Mouse (Mus musculus) liver, adult (tissue): ENCODE data around the gene Wdr4.
A peak's percentile ranks its signal among the peaks of the same experiment; 100 is the strongest.

Experiments used
- GATA4 ChIP-seq: IDR thresholded peaks from 2 replicates; pipeline ENCODE4 v1.6.1; 2014; ENCODE audit warnings: mild to moderate bottlenecking, low read length; ENCODE audit not compliant: insufficient replicate concordance

Gene Wdr4

DNA sequence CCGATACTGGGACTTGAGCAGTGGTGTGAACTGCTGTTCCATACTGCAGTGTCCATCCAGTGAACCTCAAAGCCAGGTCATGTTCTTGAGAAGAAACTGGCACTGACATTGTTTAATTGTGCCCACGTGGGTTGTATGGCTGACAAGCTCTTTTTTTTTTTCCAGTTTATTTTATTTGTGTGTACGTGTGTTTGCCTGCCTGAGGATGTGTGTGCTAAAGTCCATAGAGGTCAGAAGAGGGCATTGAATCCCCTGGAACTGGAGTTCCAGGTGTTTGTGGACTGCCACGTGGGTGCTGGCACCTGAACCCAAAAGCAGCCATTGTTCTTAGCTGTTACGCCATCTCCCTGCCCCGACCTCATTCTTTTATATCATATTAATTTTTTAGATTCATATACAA lies 45.4 kb downstream of the Wdr4 start:
- TF ChIP-seq GATA4 = no peak

DNA sequence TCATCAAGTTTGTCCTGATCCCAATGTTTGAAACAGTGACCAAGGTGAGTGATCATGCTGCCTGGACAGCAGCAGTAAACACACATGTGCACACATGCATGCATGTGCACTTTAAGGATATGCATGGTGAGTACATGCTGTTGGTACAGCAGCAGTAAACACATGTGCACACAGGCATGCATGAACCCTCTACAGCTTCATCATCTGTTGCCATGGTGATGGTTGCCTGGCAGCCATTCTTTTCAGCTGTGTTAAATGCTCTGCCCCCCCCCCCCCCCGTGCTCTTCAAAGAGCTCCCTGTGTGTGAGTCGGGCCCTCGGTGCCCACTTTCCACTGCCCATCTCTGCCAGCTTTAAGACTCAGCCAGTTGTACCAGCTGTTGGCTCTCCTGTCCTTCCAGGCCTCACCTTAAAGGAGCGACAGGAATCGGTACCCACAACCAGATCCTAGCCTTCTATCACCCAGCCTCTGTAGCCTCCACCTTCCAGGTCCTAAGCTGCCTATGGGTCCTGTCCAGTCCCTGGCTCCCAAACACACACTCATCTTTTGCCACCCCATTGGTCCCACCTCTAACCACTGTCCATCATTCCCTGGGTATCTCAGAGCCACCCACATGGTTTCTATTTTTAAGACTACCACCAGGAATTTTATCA lies 48.9 kb downstream of the Wdr4 start:
- TF ChIP-seq GATA4 = no peak

- TF ChIP-seq GATA4 = no peak
These were observed 51.3 kb downstream of the Wdr4 start for GRCm38 (mm10) chr17:31468496-31468895.

GRCm38 (mm10) chr17:31466854-31467253 lies 52.9 kb downstream of the Wdr4 start:
- no peak for TF ChIP-seq GATA4

DNA sequence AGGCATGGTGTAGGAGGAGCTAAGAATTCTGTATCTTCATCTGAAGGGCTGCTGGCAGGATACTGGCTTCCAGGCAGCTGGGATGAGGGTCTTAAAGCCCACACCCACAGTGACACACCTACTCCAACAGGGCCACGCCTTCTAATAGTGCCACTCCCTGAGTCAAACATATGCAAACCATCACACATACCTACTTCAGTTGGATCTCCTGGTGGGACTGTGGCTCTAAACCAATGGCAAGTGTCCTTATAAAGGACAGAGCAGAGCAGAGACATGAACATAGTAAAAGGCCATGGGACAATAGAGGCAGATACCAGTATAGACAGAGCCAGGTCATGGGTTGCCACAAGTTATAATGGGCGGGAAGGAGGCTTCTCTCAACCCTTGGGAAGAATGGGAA lies 57.3 kb downstream of the Wdr4 start:
- TF ChIP-seq GATA4 = no peak

- TF ChIP-seq GATA4 = no peak
These were observed 59.4 kb downstream of the Wdr4 start for GRCm38 (mm10) chr17:31460416-31460815.

DNA sequence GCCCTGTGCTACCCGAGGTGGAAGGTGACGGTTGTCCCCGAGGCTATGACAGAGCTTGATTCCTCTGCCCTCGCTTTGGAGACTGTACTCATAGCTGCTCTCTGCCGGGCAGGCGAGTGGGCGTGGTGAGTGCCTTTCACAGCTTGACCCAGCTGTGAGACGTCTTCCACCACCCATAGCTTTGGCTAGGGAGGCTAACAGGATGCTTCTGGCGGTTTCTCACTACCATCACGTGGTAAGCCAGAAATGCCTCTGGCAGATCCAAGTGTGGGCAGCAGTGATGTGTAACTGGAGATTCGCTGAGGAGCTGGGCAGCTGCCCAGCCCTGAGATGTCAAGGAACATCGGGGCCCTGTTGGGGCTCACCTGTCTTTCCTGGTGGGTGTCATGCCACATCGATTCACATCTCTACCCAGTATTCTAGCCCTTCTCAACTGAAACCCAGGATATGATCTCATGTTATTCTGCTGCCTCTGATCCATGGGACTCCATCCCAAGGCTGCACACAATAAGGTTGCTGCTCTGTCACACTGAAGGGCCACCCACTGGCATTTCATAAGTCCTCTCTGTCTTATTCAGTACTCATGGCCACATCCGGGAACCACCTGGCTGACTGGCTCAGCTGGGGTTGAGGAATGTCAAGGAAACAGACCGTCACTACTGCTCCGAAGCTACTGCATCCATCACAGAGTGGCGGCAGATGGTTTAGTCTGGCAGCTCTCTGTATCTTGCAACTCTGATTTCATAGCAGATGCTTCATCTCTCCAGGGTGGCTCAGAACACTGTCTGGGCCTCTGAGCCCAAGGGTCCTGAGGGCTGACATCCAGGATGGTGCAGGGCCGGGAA lies 62.8 kb downstream of the Wdr4 start:
- no peak for TF ChIP-seq GATA4

DNA sequence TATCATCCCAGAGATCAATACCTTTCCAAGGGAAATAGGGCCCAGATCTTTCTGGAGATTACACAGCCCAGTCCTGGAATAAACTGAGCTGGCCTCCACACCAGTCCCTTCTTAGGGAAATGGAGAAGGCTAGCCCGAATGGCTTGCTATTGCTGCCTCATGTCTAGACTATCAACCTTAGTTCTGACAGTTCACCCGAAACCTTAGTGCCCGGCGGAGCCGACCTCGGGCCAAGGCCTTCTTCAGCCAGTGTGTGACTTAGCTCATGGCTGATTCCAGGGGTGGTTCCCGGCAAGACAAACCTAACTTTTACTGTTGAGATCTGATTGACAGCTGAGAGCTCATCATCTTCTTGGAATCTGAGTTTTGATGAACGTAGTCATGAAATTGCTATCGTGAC lies 65.7 kb downstream of the Wdr4 start:
- no peak for TF ChIP-seq GATA4

GRCm38 (mm10) chr17:31453476-31453875 lies 66.3 kb downstream of the Wdr4 start:
- no peak for TF ChIP-seq GATA4

DNA sequence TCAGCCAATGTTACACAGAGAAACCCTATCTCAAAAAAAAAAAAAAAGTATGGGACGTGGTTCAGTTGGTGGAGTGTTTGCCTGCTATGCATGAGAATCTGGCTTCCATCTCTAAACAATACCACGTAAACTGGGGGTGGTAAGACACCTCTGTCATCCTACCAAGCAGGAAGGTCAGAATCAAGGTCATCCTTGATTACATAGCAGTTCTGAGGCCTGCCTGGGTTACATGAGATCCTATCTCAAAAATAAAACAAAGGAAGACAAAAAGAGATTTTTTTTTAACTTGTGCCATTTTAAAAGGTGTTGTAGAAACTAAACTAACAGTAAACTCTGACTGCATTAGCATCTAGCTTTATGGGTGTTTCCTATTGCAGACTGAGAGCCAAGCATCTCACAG lies 67.0 kb downstream of the Wdr4 start:
- TF ChIP-seq GATA4 = no peak

GRCm38 (mm10) chr17:31451179-31451708 lies 68.5 kb downstream of the Wdr4 start:
- no peak for TF ChIP-seq GATA4

- no peak for TF ChIP-seq GATA4
These were observed 69.6 kb downstream of the Wdr4 start for GRCm38 (mm10) chr17:31450206-31450605.

DNA sequence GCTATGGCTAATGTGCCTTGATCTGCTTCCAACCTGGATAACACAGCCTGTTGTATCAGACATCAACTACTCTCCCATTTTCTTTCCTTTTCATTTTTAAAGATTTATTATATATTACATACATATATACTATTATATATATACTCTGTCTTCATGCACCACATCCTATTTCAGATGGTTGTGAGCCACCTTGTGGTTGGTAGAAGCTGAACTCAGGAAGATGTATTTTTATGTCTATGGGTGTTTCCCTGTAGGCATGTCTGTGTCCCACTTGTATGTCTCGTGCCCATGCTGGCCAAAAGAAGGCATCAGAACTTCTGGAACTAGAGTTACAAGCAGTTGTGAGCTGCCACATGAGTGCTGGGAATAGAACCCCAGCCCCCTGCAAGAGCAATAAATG lies 71.3 kb downstream of the Wdr4 start:
- TF ChIP-seq GATA4 = no peak

DNA sequence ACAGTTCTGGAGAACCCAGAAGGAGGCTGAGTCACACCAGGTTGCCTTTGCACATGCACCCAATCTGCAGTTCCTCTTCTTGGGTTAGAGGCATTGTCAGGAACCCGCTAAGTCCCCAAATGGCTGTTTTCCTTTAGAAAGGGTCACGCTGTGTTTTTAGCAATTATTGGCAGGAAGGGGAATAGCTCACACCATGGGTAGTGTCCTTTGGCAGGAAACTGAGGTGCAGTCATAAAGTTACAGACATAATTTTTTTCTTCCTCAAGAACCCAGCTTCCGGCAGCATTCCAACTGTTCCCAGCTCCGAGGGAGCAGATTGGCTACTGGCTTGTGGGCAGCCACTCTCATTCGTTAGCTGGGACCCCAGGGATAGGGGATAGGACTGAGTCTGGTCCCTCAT lies 72.0 kb downstream of the Wdr4 start:
- TF ChIP-seq GATA4 = no peak

GRCm38 (mm10) chr17:31445061-31445731 lies 74.6 kb downstream of the Wdr4 start:
- peak; percentile 69; the same call in 1 of the 2 replicates for TF ChIP-seq GATA4
